Mouse (Mus musculus) kidney, embryonic 15.5 days (tissue): Measurements from ENCODE around the gene Anxa9. TPM values are rescaled to one million over a fixed set of nuclear protein-coding genes. Genes with fewer than 3 reads are reported as not detected.

Experiments used
- ATAC-seq: fragments of 200-750 bp; cut with Nextera tagmentation; replicated peaks from 2 replicates; pipeline ENCODE4 v1.8.0; 2017; ENCODE audit warnings: moderate TSS enrichment; ENCODE audit not compliant: low FRiP score
- H3K27ac ChIP-seq: fragments of 300-500 bp; sonication (generic); 2 replicates; pipeline ENCODE4 v1.5.1; 2015; ENCODE audit warnings: mild to moderate bottlenecking, inconsistent platforms
- H3K27me3 ChIP-seq: fragments of 300-500 bp; sonication (generic); 2 replicates; pipeline ENCODE4 v1.6.1; 2015; ENCODE audit warnings: inconsistent platforms
- H3K36me3 ChIP-seq: fragments of 300-500 bp; sonication (generic); 2 replicates; pipeline ENCODE4 v1.6.1; 2015; ENCODE audit warnings: inconsistent platforms
- H3K4me1 ChIP-seq: fragments of 300-500 bp; sonication (generic); 2 replicates; pipeline ENCODE4 v1.6.1; 2015; ENCODE audit warnings: inconsistent platforms
- H3K4me2 ChIP-seq: fragments of 300-500 bp; sonication (generic); 2 replicates; pipeline ENCODE4 v1.6.1; 2015; ENCODE audit warnings: moderate library complexity, mild to moderate bottlenecking, inconsistent platforms
- H3K4me3 ChIP-seq: fragments of 300-500 bp; sonication (generic); replicated peaks from 2 replicates; pipeline ENCODE4 v1.5.1; 2015; ENCODE audit warnings: mild to moderate bottlenecking, inconsistent platforms
- H3K9ac ChIP-seq: fragments of 300-500 bp; sonication (generic); 2 replicates; pipeline ENCODE4 v1.6.1; 2015; ENCODE audit warnings: mild to moderate bottlenecking, inconsistent platforms
- H3K9me3 ChIP-seq: fragments of 300-500 bp; sonication (generic); replicated peaks from 2 replicates; pipeline ENCODE4 v1.6.1; 2016; ENCODE audit warnings: inconsistent platforms
- WGBS: fragments of 180-500 bp; shearing (Covaris S2); methylation state at CpG from one replicate; pipeline ENCODE4 v1.1.7; 2015; ENCODE audit warnings: mixed read lengths; 5-methylcytosine and 5-hydroxymethylcytosine counted together
- polyA plus RNA-seq: library from polyadenylated mRNA; unstranded; fragments of >200 nt; fragmentation: Nextera tagmentation; extraction: Ambion mirVana; gene quantifications from 2 replicates; pipeline ENCODE4 v1.2.1, GENCODE M21; 2015

Anxa9 gene
- polyA plus RNA-seq, 1 experiment from 2014 or later: 6.5 TPM

GRCm38 (mm10) chr3:95281216-95282126 is 25.5 kb downstream of the Anxa9 start, which contains the start of the genes Mindy1 and Prune1:
TSS of gene Mindy1 (plus strand) at chr3:95281345.
TSS of gene Prune1 (minus strand) at chr3:95282076.
- Histone ChIP-seq H3K4me2 (peak within 1 kb of the TSS; percentile 87), H3K27ac (peak within 1 kb of the TSS; percentile 99), H3K4me1 (peaks cover 46% of the 10 kb centered on the region), H3K9me3 (no peaks in the 10 kb centered on the region), H3K4me3 (peak within 1 kb of the TSS; percentile 83), H3K27me3 (no peaks in the 10 kb centered on the region), H3K36me3 (no peaks in the 10 kb centered on the region), H3K9ac (peak within 1 kb of the TSS; percentile 81)
- under 1% methylated on average over 53 of the region's 53 CpGs for WGBS
- peak; percentile 88 for ATAC-seq

- Histone ChIP-seq H3K27ac (peak overlapping the region; percentile 99), H3K4me2 (peak overlapping the region; percentile 87), H3K9me3 (no peaks in the 10 kb centered on the region), H3K9ac (peak overlapping the region; percentile 79), H3K27me3 (no peaks in the 10 kb centered on the region), H3K4me3 (peak overlapping the region; percentile 83), H3K4me1 (peaks cover 39% of the 10 kb centered on the region), H3K36me3 (no peaks in the 10 kb centered on the region)
- 16% methylated on average over 8 of the region's 8 CpGs for WGBS
- ATAC-seq: no peak
These were observed 26.2 kb downstream of the Anxa9 start for GRCm38 (mm10) chr3:95280747-95281146.

- peak overlapping the region; percentile 48; the same call in 1 of the 2 replicates for H3K27ac ChIP-seq
- H3K9me3 ChIP-seq: no peaks in the 10 kb centered on the region
- peaks cover 13% of the 10 kb centered on the region for H3K4me1 ChIP-seq
- no peak overlapping the region for H3K4me2 ChIP-seq
- 70% methylated on average over 1 of the region's 1 CpGs for WGBS
- H3K4me3 ChIP-seq: no peak overlapping the region
- no peaks in the 10 kb centered on the region for H3K27me3 ChIP-seq
- H3K9ac ChIP-seq: no peak overlapping the region
- H3K36me3 ChIP-seq: peaks cover 4% of the 10 kb centered on the region
- no peak for ATAC-seq
These were observed 29.8 kb downstream of the Anxa9 start for GRCm38 (mm10) chr3:95277149-95277551.

- no peak overlapping the region for H3K9ac ChIP-seq
- ATAC-seq: no peak
- no peaks in the 10 kb centered on the region for H3K27me3 ChIP-seq
- no peak overlapping the region for H3K4me2 ChIP-seq
- WGBS: 62% methylated on average over 5 of the region's 5 CpGs
- no peak overlapping the region for H3K4me3 ChIP-seq
- no peaks in the 10 kb centered on the region for H3K9me3 ChIP-seq
- H3K36me3 ChIP-seq: peaks cover 4% of the 10 kb centered on the region
- peaks cover 13% of the 10 kb centered on the region for H3K4me1 ChIP-seq
- H3K27ac ChIP-seq: no peak overlapping the region
These were observed 30.5 kb downstream of the Anxa9 start for GRCm38 (mm10) chr3:95276428-95276934.

- Histone ChIP-seq H3K9ac (no peak overlapping the region), H3K4me3 (no peak overlapping the region), H3K4me1 (peaks cover 7% of the 10 kb centered on the region), H3K27ac (no peak overlapping the region), H3K9me3 (no peaks in the 10 kb centered on the region), H3K27me3 (no peaks in the 10 kb centered on the region), H3K36me3 (peaks cover 4% of the 10 kb centered on the region), H3K4me2 (no peak overlapping the region)
- 58% methylated on average over 6 of the region's 6 CpGs for WGBS
- ATAC-seq: no peak
These were observed 31.8 kb downstream of the Anxa9 start for GRCm38 (mm10) chr3:95275161-95275560.

GRCm38 (mm10) chr3:95274453-95274852 is 32.5 kb downstream of the Anxa9 start:
- ATAC-seq: no peak
- H3K27ac ChIP-seq: no peak overlapping the region
- H3K36me3 ChIP-seq: peaks cover 4% of the 10 kb centered on the region
- peaks cover 13% of the 10 kb centered on the region for H3K4me1 ChIP-seq
- no peaks in the 10 kb centered on the region for H3K9me3 ChIP-seq
- no peak overlapping the region for H3K9ac ChIP-seq
- H3K4me3 ChIP-seq: no peak overlapping the region
- H3K27me3 ChIP-seq: no peaks in the 10 kb centered on the region
- WGBS: 89% methylated on average over 4 of the region's 4 CpGs
- H3K4me2 ChIP-seq: no peak overlapping the region

- H3K4me1 ChIP-seq: peaks cover 17% of the 10 kb centered on the region
- H3K27me3 ChIP-seq: no peaks in the 10 kb centered on the region
- H3K9ac ChIP-seq: no peak overlapping the region
- 90% methylated on average over 5 of the region's 5 CpGs for WGBS
- no peak overlapping the region for H3K27ac ChIP-seq
- H3K4me2 ChIP-seq: no peak overlapping the region
- peaks cover 4% of the 10 kb centered on the region for H3K36me3 ChIP-seq
- H3K4me3 ChIP-seq: no peak overlapping the region
- H3K9me3 ChIP-seq: no peaks in the 10 kb centered on the region
- ATAC-seq: no peak
These were observed 33.5 kb downstream of the Anxa9 start for GRCm38 (mm10) chr3:95273471-95273870.

- ATAC-seq: no peak
- Histone ChIP-seq H3K9ac (no peak overlapping the region), H3K4me1 (peaks cover 10% of the 10 kb centered on the region; the same call in 1 of the 2 replicates), H3K4me2 (no peak overlapping the region), H3K9me3 (no peaks in the 10 kb centered on the region), H3K36me3 (peaks cover 29% of the 10 kb centered on the region), H3K4me3 (no peak overlapping the region), H3K27ac (no peak overlapping the region), H3K27me3 (no peaks in the 10 kb centered on the region)
- 85% methylated on average over 12 of the region's 12 CpGs for WGBS
These were observed 36.1 kb downstream of the Anxa9 start for GRCm38 (mm10) chr3:95270766-95271364.

- no peak for ATAC-seq
- WGBS: 85% methylated on average over 5 of the region's 5 CpGs
- Histone ChIP-seq H3K4me3 (no peak overlapping the region), H3K36me3 (peaks cover 37% of the 10 kb centered on the region), H3K4me1 (peaks cover 10% of the 10 kb centered on the region; the same call in 1 of the 2 replicates), H3K9ac (no peak overlapping the region), H3K27me3 (no peaks in the 10 kb centered on the region), H3K4me2 (no peak overlapping the region), H3K9me3 (no peaks in the 10 kb centered on the region), H3K27ac (0 out of 2 replicates have a peak overlapping the region, but pooled peaks have one; percentile 48)
These were observed 37.2 kb downstream of the Anxa9 start for GRCm38 (mm10) chr3:95269789-95270188.

GRCm38 (mm10) chr3:95267855-95268254 is 39.1 kb downstream of the Anxa9 start:
- Histone ChIP-seq H3K9me3 (no peaks in the 10 kb centered on the region), H3K4me2 (no peak overlapping the region), H3K4me1 (peaks cover 12% of the 10 kb centered on the region; the same call in 1 of the 2 replicates), H3K27ac (no peak overlapping the region), H3K27me3 (no peaks in the 10 kb centered on the region), H3K9ac (no peak overlapping the region), H3K4me3 (no peak overlapping the region), H3K36me3 (peaks cover 50% of the 10 kb centered on the region)
- ATAC-seq: no peak

GRCm38 (mm10) chr3:95266052-95266451 is 40.9 kb downstream of the Anxa9 start:
- Histone ChIP-seq H3K27me3 (no peaks in the 10 kb centered on the region), H3K9ac (no peak overlapping the region), H3K4me3 (no peak overlapping the region), H3K27ac (no peak overlapping the region), H3K36me3 (peaks cover 67% of the 10 kb centered on the region), H3K4me1 (peaks cover 12% of the 10 kb centered on the region; the same call in 1 of the 2 replicates), H3K4me2 (no peak overlapping the region), H3K9me3 (no peaks in the 10 kb centered on the region)
- 93% methylated on average over 3 of the region's 3 CpGs for WGBS
- ATAC-seq: no peak

GRCm38 (mm10) chr3:95264724-95265123 is 42.3 kb downstream of the Anxa9 start:
- WGBS: 71% methylated on average over 1 of the region's 1 CpGs

More at GRCm38 (mm10) chr3:95264724-95265123, 42.3 kb downstream of the Anxa9 start:
- no peak overlapping the region for H3K27ac ChIP-seq
- H3K27me3 ChIP-seq: no peaks in the 10 kb centered on the region
- no peak for ATAC-seq
- H3K4me3 ChIP-seq: no peak overlapping the region
- no peaks in the 10 kb centered on the region for H3K9me3 ChIP-seq
- no peak overlapping the region for H3K9ac ChIP-seq
- H3K4me2 ChIP-seq: no peak overlapping the region
- peaks cover 9% of the 10 kb centered on the region; the same call in 1 of the 2 replicates for H3K4me1 ChIP-seq
- peaks cover 78% of the 10 kb centered on the region for H3K36me3 ChIP-seq
